Mouse (Mus musculus): ENCODE measurements around the gene Tyw5. TPM values are rescaled to one million over a fixed set of nuclear protein-coding genes. Genes with fewer than 3 reads are reported as not detected.

Tyw5 gene
- polyA plus RNA-seq, 1 experiment from 2014 or later, result 28.7 TPM

DNA sequence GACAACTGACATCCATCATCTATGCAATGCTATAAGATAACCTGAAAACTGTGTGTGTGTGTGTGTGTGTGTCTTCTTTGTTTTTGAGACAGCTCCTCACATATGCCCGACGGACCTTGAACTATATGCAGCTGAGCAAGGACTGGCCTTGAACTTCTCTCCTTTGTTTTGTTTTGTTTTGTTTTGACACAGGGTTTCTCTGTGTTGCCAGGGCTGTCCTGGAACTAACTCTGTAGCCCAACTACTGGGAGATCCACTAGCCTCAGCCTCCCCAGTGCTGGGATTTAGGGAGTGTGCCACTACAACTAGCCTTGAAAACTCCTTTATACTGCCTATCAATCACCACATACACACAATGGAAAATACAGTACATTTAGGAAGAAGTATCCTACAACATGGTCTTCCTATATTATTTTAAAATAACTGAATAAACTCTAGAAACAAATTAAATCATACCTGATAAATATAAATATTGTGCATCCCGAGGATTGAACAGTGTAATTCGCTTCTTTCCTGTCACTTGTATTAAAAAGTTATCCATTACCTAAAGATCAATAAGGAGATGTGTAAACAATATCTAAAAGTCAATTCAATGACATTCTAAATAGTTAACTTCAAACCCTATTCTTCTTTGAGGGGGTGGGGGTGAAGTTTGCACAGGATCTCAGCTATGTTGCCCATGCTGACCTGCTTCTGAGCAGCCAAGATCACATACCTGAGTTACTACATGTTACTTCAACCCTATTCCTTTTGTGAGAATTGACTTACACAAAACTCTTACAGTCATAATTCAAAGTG lies 15.7 kb downstream of the Tyw5 start:
- no peaks in the 10 kb centered on the region for H3K27me3 ChIP-seq (replicated peaks; ENCODE audit: control insufficient read depth, insufficient read depth, low read length)
- ATAC-seq, result no peak
- no peaks in the 10 kb centered on the region for H3K4me1 ChIP-seq (ENCODE audit: control insufficient read depth, insufficient read depth, low read depth, low read length)
- H3K4me3 ChIP-seq (ENCODE audit: low read length), result no peak overlapping the region
- no peaks in the 10 kb centered on the region for H3K9me3 ChIP-seq (ENCODE audit: control insufficient read depth, low read length)
- no peak overlapping the region for H3K27ac ChIP-seq (ENCODE audit: low read depth, low read length)
- peaks cover 12% of the 10 kb centered on the region for H3K36me3 ChIP-seq (ENCODE audit: control insufficient read depth, insufficient read depth, low read length)
- WGBS, result 86% methylated on average over 4 of the region's 4 CpGs
- H3K9ac ChIP-seq (ENCODE audit: low read depth, low read length), result no peak overlapping the region
- no peak overlapping the region for H3K4me2 ChIP-seq (ENCODE audit: low read length)

DNA sequence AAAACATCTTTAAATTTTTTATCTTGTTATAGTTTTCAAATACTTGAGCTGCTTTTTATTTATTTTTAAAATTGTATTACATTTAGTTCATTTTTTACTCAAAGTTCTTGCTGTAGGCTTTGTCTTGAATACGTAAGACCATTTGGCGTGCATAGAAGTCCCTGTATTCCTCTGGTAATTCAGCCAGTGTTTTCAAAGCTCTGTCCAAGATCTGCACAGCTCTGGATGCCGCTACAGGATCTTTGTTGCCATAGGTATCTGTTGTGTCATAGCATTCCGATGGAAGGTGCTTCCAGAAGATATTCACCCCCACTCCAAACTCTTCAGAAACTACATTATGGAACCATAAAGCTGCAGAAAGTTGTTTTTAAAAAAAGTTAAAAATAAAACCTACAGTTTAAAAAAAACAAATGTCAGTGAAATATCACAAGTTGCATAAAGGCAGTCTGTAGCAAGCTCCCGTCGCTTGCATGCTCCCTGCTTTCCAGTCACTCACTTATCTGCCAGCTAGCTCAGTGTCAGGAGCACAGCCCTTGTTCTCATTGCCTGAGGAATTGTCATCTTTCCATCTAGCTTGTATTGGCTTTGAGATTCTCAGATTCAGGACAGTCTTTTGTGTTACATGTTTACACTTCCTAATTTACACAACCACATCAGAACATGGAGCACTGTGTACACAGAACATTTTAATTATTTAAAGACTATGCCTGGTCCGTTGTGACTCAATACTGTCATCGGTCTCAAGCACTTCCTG lies 18.3 kb downstream of the Tyw5 start:
- ATAC-seq, result peak; percentile 55; the same call in 1 of the 2 replicates
- Histone ChIP-seq H3K36me3 (ENCODE audit: control insufficient read depth, insufficient read depth, low read length) (peaks cover 10% of the 10 kb centered on the region; the same call in 1 of the 2 replicates), H3K4me3 (ENCODE audit: low read length) (no peak overlapping the region)

DNA sequence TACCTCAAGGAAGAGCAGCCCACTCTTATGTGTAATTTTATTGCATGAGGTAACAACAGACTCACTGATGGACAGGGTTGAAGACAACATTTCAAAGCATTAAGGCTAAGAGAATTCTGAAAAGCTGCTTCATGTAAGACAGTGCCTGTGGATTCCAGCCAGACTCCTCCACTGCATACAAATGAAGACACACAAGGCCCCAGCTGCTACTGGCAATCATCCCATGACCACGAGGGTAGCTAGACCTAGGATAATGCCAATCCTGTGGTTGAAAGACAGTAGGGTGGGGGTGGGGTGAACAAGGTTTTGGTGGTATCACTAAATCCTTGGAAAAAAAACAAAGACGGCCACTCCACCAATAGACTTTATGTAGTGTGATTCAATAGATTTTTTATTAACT lies 19.0 kb downstream of the Tyw5 start:
- Histone ChIP-seq H3K9me3 (ENCODE audit: control insufficient read depth, low read length) (no peaks in the 10 kb centered on the region), H3K4me2 (ENCODE audit: low read length) (no peak overlapping the region), H3K27me3 (replicated peaks; ENCODE audit: control insufficient read depth, insufficient read depth, low read length) (no peaks in the 10 kb centered on the region), H3K36me3 (ENCODE audit: control insufficient read depth, insufficient read depth, low read length) (peaks cover 7% of the 10 kb centered on the region; the same call in 1 of the 2 replicates), H3K4me3 (ENCODE audit: low read length) (no peak overlapping the region), H3K4me1 (ENCODE audit: control insufficient read depth, insufficient read depth, low read depth, low read length) (no peaks in the 10 kb centered on the region), H3K27ac (ENCODE audit: low read depth, low read length) (no peak overlapping the region), H3K9ac (ENCODE audit: low read depth, low read length) (no peak overlapping the region)
- WGBS, result 27% methylated on average over 2 of the region's 2 CpGs
- peak; percentile 96 for ATAC-seq

More for the DNA sequence above, 18.3 kb downstream of the Tyw5 start:
- 80% methylated on average over 8 of the region's 8 CpGs for WGBS
- H3K9me3 ChIP-seq (ENCODE audit: control insufficient read depth, low read length), result no peaks in the 10 kb centered on the region
- H3K4me2 ChIP-seq (ENCODE audit: low read length), result no peak overlapping the region
- H3K9ac ChIP-seq (ENCODE audit: low read depth, low read length), result no peak overlapping the region
- no peak overlapping the region for H3K27ac ChIP-seq (ENCODE audit: low read depth, low read length)
- H3K4me1 ChIP-seq (ENCODE audit: control insufficient read depth, insufficient read depth, low read depth, low read length), result no peaks in the 10 kb centered on the region
- no peaks in the 10 kb centered on the region for H3K27me3 ChIP-seq (replicated peaks; ENCODE audit: control insufficient read depth, insufficient read depth, low read length)

DNA sequence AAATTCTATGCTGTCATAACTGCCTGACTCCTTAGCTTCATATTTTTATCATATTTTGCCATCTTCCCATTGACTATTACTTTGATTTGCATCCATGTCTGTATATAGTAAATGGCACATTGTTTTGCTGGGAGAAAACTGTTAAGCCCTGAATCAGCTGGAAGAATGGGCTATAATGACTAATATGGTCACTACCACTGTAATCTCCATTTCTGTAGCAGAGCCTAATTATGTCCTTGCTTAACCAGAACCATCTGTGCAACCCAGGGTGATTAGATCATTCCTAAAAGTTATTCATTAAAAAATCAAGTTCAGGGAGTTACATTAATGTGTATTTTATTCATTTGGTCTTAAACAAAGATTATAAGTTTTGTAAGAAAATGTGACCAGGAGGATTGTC lies 20.4 kb downstream of the Tyw5 start:
- Histone ChIP-seq H3K9ac (ENCODE audit: low read depth, low read length) (no peak overlapping the region), H3K4me3 (ENCODE audit: low read length) (no peak overlapping the region), H3K9me3 (ENCODE audit: control insufficient read depth, low read length) (no peaks in the 10 kb centered on the region), H3K27ac (ENCODE audit: low read depth, low read length) (no peak overlapping the region), H3K36me3 (ENCODE audit: control insufficient read depth, insufficient read depth, low read length) (0 out of 2 replicates have a peak, but pooled peaks cover 3% of the 10 kb centered on the region), H3K4me2 (ENCODE audit: low read length) (no peak overlapping the region), H3K27me3 (replicated peaks; ENCODE audit: control insufficient read depth, insufficient read depth, low read length) (no peaks in the 10 kb centered on the region), H3K4me1 (ENCODE audit: control insufficient read depth, insufficient read depth, low read depth, low read length) (no peaks in the 10 kb centered on the region)
- ATAC-seq, result no peak

DNA sequence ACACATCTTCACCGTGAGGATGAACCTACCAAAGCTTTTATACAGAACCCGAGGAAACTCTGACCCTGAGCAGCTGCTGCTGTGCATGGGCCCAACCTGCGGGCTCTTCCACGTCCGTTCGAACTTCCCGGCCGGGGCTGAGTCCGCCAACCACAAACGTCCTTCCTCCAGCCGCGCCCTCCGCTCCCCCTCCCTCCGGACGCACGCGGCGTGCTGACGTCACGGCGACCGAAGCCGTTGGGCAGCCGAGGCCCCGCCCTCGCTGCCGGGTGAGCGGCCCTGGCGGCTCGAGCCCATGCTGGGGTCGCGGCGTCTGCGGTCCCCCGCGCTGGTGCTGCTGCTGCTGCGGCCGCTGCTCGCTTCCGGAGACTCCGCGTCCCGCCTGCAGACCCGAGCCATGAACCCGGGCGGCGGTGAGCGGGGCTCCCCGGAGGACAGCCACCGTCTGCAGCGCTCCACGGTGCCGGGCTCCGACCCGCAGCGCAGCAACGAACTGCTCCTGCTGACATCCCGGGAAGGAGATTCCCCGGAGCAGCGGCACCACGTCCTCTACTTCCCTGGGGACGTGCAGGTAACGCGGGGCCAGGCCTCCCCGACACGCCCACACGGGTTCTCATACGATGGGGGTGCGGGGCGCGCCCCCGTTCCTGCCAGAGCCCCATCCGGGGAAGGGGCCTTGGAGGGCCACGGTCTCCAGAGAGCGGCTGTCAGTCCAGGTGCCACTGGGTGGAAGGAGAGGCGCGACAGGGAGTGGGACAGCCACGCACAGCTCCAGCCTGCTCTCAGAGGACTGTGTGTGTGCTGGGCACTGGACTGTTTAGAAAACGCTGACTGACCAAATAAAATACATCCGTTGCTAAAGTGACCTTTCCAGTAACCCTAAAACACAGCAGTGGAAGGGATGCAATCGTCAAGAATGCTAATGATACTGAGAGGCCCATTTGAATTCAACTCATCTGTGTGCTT lies 29.2 kb downstream of the Tyw5 start, which contains the start of gene 1700066M21Rik:
Gene 1700066M21Rik (plus strand): TSS at position 245 of the 966 bp plus-strand sequence.
- Histone ChIP-seq H3K9ac (ENCODE audit: low read depth, low read length) (peak within 1 kb of the TSS; percentile 99), H3K9me3 (ENCODE audit: control insufficient read depth, low read length) (no peaks in the 10 kb centered on the region), H3K27ac (ENCODE audit: low read depth, low read length) (peak within 1 kb of the TSS; percentile 91), H3K27me3 (replicated peaks; ENCODE audit: control insufficient read depth, insufficient read depth, low read length) (no peaks in the 10 kb centered on the region), H3K4me3 (ENCODE audit: low read length) (peak within 1 kb of the TSS; percentile 98), H3K4me2 (ENCODE audit: low read length) (peak within 1 kb of the TSS; percentile 87), H3K36me3 (ENCODE audit: control insufficient read depth, insufficient read depth, low read length) (no peaks in the 10 kb centered on the region), H3K4me1 (ENCODE audit: control insufficient read depth, insufficient read depth, low read depth, low read length) (peaks cover 13% of the 10 kb centered on the region)
- peak; percentile 97 for ATAC-seq
- WGBS, result under 1% methylated on average over 81 of the region's 81 CpGs

DNA sequence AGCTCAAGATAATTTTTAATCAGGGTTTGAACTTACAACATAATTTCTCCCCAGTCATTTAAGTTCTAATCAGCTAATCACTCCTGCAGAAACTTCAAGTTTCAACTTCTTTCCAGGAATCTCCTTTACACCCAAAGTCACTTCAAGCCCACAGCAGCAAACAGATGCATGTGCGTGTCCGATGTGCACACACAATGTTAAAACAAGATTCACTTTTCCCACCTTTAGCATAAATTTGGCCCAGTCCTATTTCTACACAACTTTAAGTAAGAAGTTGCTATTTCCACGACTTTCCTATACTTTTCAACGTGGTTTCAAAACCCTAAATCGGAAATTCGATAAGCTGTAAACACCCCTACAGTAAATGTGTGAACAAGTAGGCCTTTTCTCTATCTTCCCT lies 30.1 kb downstream of the Tyw5 start:
- no peak overlapping the region for H3K9ac ChIP-seq (ENCODE audit: low read depth, low read length)
- WGBS, result 71% methylated on average over 6 of the region's 6 CpGs
- no peak overlapping the region for H3K27ac ChIP-seq (ENCODE audit: low read depth, low read length)
- H3K4me2 ChIP-seq (ENCODE audit: low read length), result peak overlapping the region; percentile 49
- H3K4me3 ChIP-seq (ENCODE audit: low read length), result peak overlapping the region; percentile 98
- no peak for ATAC-seq
- H3K36me3 ChIP-seq (ENCODE audit: control insufficient read depth, insufficient read depth, low read length), result no peaks in the 10 kb centered on the region
- H3K27me3 ChIP-seq (replicated peaks; ENCODE audit: control insufficient read depth, insufficient read depth, low read length), result no peaks in the 10 kb centered on the region
- peaks cover 13% of the 10 kb centered on the region for H3K4me1 ChIP-seq (ENCODE audit: control insufficient read depth, insufficient read depth, low read depth, low read length)
- H3K9me3 ChIP-seq (ENCODE audit: control insufficient read depth, low read length), result no peaks in the 10 kb centered on the region

DNA sequence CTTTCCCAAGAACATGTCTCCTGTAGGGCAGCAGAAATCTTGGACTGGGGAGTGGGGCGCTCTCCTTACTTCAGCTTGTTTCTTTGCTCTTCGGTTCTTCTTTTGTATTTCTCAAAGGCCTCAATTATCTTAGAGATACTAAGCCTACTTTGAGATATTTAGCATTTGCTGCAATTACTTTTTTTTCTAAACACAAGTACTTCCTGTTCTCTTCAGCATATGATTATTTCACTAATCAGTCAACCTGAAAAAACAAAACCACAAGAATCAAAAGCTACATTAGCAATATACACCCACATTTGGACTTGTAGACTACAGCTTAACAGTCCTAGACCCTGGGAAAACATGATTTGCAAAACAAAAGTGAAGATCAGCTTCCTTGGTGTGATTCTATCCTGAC lies 31.6 kb downstream of the Tyw5 start:
- no peaks in the 10 kb centered on the region for H3K9me3 ChIP-seq (ENCODE audit: control insufficient read depth, low read length)
- H3K27me3 ChIP-seq (replicated peaks; ENCODE audit: control insufficient read depth, insufficient read depth, low read length), result no peaks in the 10 kb centered on the region
- no peak overlapping the region for H3K27ac ChIP-seq (ENCODE audit: low read depth, low read length)
- WGBS, result 96% methylated on average over 2 of the region's 2 CpGs
- ATAC-seq, result no peak
- H3K4me1 ChIP-seq (ENCODE audit: control insufficient read depth, insufficient read depth, low read depth, low read length), result peaks cover 13% of the 10 kb centered on the region
- H3K4me2 ChIP-seq (ENCODE audit: low read length), result no peak overlapping the region
- no peaks in the 10 kb centered on the region for H3K36me3 ChIP-seq (ENCODE audit: control insufficient read depth, insufficient read depth, low read length)
- no peak overlapping the region for H3K4me3 ChIP-seq (ENCODE audit: low read length)
- no peak overlapping the region for H3K9ac ChIP-seq (ENCODE audit: low read depth, low read length)

DNA sequence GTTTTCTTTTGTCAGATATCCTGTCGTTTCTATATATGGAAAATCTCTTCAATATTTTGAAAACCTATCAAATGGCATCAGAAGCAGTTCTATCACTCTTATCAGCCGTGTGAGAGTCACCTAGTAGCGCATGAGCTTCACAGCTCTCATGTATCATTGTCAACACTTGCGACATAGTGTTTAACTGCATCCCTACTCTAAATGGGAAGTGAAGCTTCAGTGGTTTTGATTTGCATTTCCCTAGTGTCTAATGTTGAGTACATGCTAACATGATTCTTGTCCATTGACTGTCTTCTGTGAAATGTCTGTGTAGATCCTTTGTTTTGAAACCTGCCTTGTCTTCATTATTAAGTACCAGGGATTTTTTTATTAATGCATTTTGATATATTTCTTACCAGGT lies 36.5 kb downstream of the Tyw5 start:
- WGBS, result 75% methylated on average over 4 of the region's 4 CpGs
- Histone ChIP-seq H3K36me3 (ENCODE audit: control insufficient read depth, insufficient read depth, low read length) (no peaks in the 10 kb centered on the region), H3K9ac (ENCODE audit: low read depth, low read length) (no peak overlapping the region), H3K27ac (ENCODE audit: low read depth, low read length) (no peak overlapping the region), H3K9me3 (ENCODE audit: control insufficient read depth, low read length) (no peaks in the 10 kb centered on the region), H3K27me3 (replicated peaks; ENCODE audit: control insufficient read depth, insufficient read depth, low read length) (no peaks in the 10 kb centered on the region), H3K4me1 (ENCODE audit: control insufficient read depth, insufficient read depth, low read depth, low read length) (no peaks in the 10 kb centered on the region), H3K4me3 (ENCODE audit: low read length) (no peak overlapping the region), H3K4me2 (ENCODE audit: low read length) (no peak overlapping the region)
- no peak for ATAC-seq

Measured in hindbrain, embryonic 16.5 days (tissue).